Mouse (Mus musculus) lung, embryonic 16.5 days (tissue): Measurements from ENCODE around the gene Vps13c. TPM values are rescaled to one million over a fixed set of nuclear protein-coding genes. Genes with fewer than 3 reads are reported as not detected.

Source experiments
- ATAC-seq: fragments of 200-750 bp; cut with Nextera tagmentation; 2 replicates; pipeline ENCODE4 v1.8.0; 2017; ENCODE audit warnings: low read depth, mild to moderate bottlenecking, moderate library complexity
- H3K27ac ChIP-seq: fragments of 300-500 bp; sonication (generic); 2 replicates; pipeline ENCODE4 v1.5.1; 2014; ENCODE audit warnings: mild to moderate bottlenecking, control low read depth, low read length
- H3K27me3 ChIP-seq: fragments of 300-500 bp; sonication (generic); 2 replicates; pipeline ENCODE4 v1.6.1; 2014; ENCODE audit warnings: low read depth, low read length, mixed read lengths; ENCODE audit not compliant: control insufficient read depth, insufficient read depth
- H3K36me3 ChIP-seq: fragments of 300-500 bp; sonication (generic); 2 replicates; pipeline ENCODE4 v1.6.1; 2014; ENCODE audit warnings: low read length; ENCODE audit not compliant: control insufficient read depth, insufficient read depth
- H3K4me1 ChIP-seq: fragments of 300-500 bp; sonication (generic); replicated peaks from 2 replicates; pipeline ENCODE4 v1.6.1; 2014; ENCODE audit warnings: low read length, mixed read lengths; ENCODE audit not compliant: control insufficient read depth, insufficient read depth
- H3K4me2 ChIP-seq: fragments of 300-500 bp; sonication (generic); 2 replicates; pipeline ENCODE4 v1.6.1; 2014; ENCODE audit warnings: low read depth, low read length, control low read depth
- H3K4me3 ChIP-seq: fragments of 300-500 bp; sonication (generic); 2 replicates; pipeline ENCODE4 v1.5.1; 2014; ENCODE audit warnings: mild to moderate bottlenecking, low read length, control low read depth
- H3K9ac ChIP-seq: fragments of 300-500 bp; sonication (generic); 2 replicates; pipeline ENCODE4 v1.6.1; 2014; ENCODE audit warnings: low read length, control low read depth
- H3K9me3 ChIP-seq: fragments of 300-500 bp; sonication (generic); 2 replicates; pipeline ENCODE4 v1.6.1; 2016; ENCODE audit warnings: low read length; ENCODE audit not compliant: control insufficient read depth
- WGBS: fragments of 180-500 bp; shearing (Covaris S2); extraction: QIAGEN DNeasy Blood & Tissue Kit; methylation state at CpG from one replicate; pipeline ENCODE4 v1.1.7; 2014; 5-methylcytosine and 5-hydroxymethylcytosine counted together
- polyA plus RNA-seq: library from polyadenylated mRNA; unstranded; fragments of >200 nt; fragmentation: Nextera tagmentation; extraction: Ambion mirVana; gene quantifications from 2 replicates; pipeline ENCODE4 v1.2.1, GENCODE M21; 2015

Gene Vps13c
- polyA plus RNA-seq, result 5.4 and 5.8 TPM in 2 replicates

- H3K9me3 ChIP-seq, result no peaks in the 10 kb centered on the region
- no peaks in the 10 kb centered on the region for H3K27me3 ChIP-seq
- H3K27ac ChIP-seq, result peak within 1 kb of the TSS; percentile 36; the same call in 1 of the 2 replicates
- peak; percentile 97 for ATAC-seq
- WGBS, result under 1% methylated on average over 40 of the region's 53 CpGs
- H3K9ac ChIP-seq, result peak within 1 kb of the TSS; percentile 88
- no peaks in the 10 kb centered on the region for H3K36me3 ChIP-seq
- peaks cover 18% of the 10 kb centered on the region; the same call in 1 of the 2 replicates for H3K4me1 ChIP-seq
- peak within 1 kb of the TSS; percentile 84 for H3K4me2 ChIP-seq
- H3K4me3 ChIP-seq, result peak within 1 kb of the TSS; percentile 95
Observed at GRCm38 (mm10) chr9:67839981-67840859, at the start of gene Vps13c. Gene Vps13c (plus strand): TSS chr9:67840396.

- Histone ChIP-seq H3K9me3 (no peaks in the 10 kb centered on the region), H3K4me1 (peaks cover 6% of the 10 kb centered on the region), H3K9ac (no peak overlapping the region), H3K27me3 (no peaks in the 10 kb centered on the region), H3K27ac (no peak overlapping the region), H3K36me3 (no peaks in the 10 kb centered on the region), H3K4me2 (no peak overlapping the region), H3K4me3 (no peak overlapping the region)
- WGBS, result 74% methylated on average over 5 of the region's 5 CpGs
- ATAC-seq, result no peak
Observed at GRCm38 (mm10) chr9:67792405-67792804, 47.8 kb upstream of the Vps13c start.

GRCm38 (mm10) chr9:67793501-67793900, 46.7 kb upstream of the Vps13c start:
- Histone ChIP-seq H3K27ac (no peak overlapping the region), H3K36me3 (no peaks in the 10 kb centered on the region), H3K4me2 (no peak overlapping the region), H3K4me3 (no peak overlapping the region), H3K27me3 (no peaks in the 10 kb centered on the region), H3K4me1 (peaks cover 6% of the 10 kb centered on the region), H3K9ac (no peak overlapping the region), H3K9me3 (no peaks in the 10 kb centered on the region)
- ATAC-seq, result no peak
- 49% methylated on average over 6 of the region's 6 CpGs for WGBS

GRCm38 (mm10) chr9:67794216-67794615, 46.0 kb upstream of the Vps13c start:
- 100% methylated on average over 1 of the region's 1 CpGs for WGBS
- no peak overlapping the region for H3K27ac ChIP-seq
- H3K9ac ChIP-seq, result no peak overlapping the region
- no peaks in the 10 kb centered on the region for H3K27me3 ChIP-seq
- no peak for ATAC-seq
- H3K4me3 ChIP-seq, result no peak overlapping the region
- no peaks in the 10 kb centered on the region for H3K36me3 ChIP-seq
- H3K9me3 ChIP-seq, result no peaks in the 10 kb centered on the region
- H3K4me2 ChIP-seq, result no peak overlapping the region
- H3K4me1 ChIP-seq, result peaks cover 6% of the 10 kb centered on the region

- peaks cover 6% of the 10 kb centered on the region for H3K4me1 ChIP-seq
- H3K36me3 ChIP-seq, result no peaks in the 10 kb centered on the region
- no peak overlapping the region for H3K27ac ChIP-seq
- H3K9ac ChIP-seq, result no peak overlapping the region
- H3K4me2 ChIP-seq, result no peak overlapping the region
- WGBS, result 86% methylated on average over 4 of the region's 4 CpGs
- H3K9me3 ChIP-seq, result no peaks in the 10 kb centered on the region
- ATAC-seq, result no peak
- H3K27me3 ChIP-seq, result no peaks in the 10 kb centered on the region
- no peak overlapping the region for H3K4me3 ChIP-seq
Observed at GRCm38 (mm10) chr9:67794668-67795067, 45.5 kb upstream of the Vps13c start.

GRCm38 (mm10) chr9:67795205-67795675, 45.0 kb upstream of the Vps13c start:
- WGBS, result 56% methylated on average over 14 of the region's 14 CpGs
- no peak for ATAC-seq
- Histone ChIP-seq H3K27me3 (no peaks in the 10 kb centered on the region), H3K9me3 (no peaks in the 10 kb centered on the region), H3K4me3 (no peak overlapping the region), H3K9ac (no peak overlapping the region), H3K27ac (no peak overlapping the region), H3K4me2 (no peak overlapping the region), H3K4me1 (peaks cover 6% of the 10 kb centered on the region), H3K36me3 (no peaks in the 10 kb centered on the region)

- no peak for ATAC-seq
- no peak overlapping the region for H3K4me2 ChIP-seq
- H3K27ac ChIP-seq, result no peak overlapping the region
- H3K27me3 ChIP-seq, result no peaks in the 10 kb centered on the region
- no peak overlapping the region for H3K9ac ChIP-seq
- no peaks in the 10 kb centered on the region for H3K36me3 ChIP-seq
- H3K9me3 ChIP-seq, result no peaks in the 10 kb centered on the region
- no peak overlapping the region for H3K4me3 ChIP-seq
- 45% methylated on average over 14 of the region's 14 CpGs for WGBS
- H3K4me1 ChIP-seq, result peaks cover 6% of the 10 kb centered on the region
Observed at GRCm38 (mm10) chr9:67799078-67799819, 40.9 kb upstream of the Vps13c start.

GRCm38 (mm10) chr9:67802241-67802640, 38.0 kb upstream of the Vps13c start:
- no peak overlapping the region for H3K27ac ChIP-seq
- no peak for ATAC-seq
- no peak overlapping the region for H3K4me2 ChIP-seq
- H3K9me3 ChIP-seq, result no peaks in the 10 kb centered on the region
- H3K9ac ChIP-seq, result no peak overlapping the region
- WGBS, result 35% methylated on average over 6 of the region's 6 CpGs
- no peak overlapping the region for H3K4me3 ChIP-seq
- H3K27me3 ChIP-seq, result no peaks in the 10 kb centered on the region
- H3K4me1 ChIP-seq, result no peaks in the 10 kb centered on the region
- H3K36me3 ChIP-seq, result no peaks in the 10 kb centered on the region

GRCm38 (mm10) chr9:67807000-67807399, 33.2 kb upstream of the Vps13c start:
- WGBS, result 29% methylated on average over 5 of the region's 5 CpGs
- no peak overlapping the region for H3K4me3 ChIP-seq
- no peak overlapping the region for H3K9ac ChIP-seq
- H3K4me1 ChIP-seq, result no peaks in the 10 kb centered on the region
- no peak for ATAC-seq
- no peak overlapping the region for H3K4me2 ChIP-seq
- H3K27me3 ChIP-seq, result no peaks in the 10 kb centered on the region
- H3K36me3 ChIP-seq, result no peaks in the 10 kb centered on the region
- no peaks in the 10 kb centered on the region for H3K9me3 ChIP-seq
- no peak overlapping the region for H3K27ac ChIP-seq
